Mouse (Mus musculus) monocyte, adult 59 days (primary cell): ENCODE data around the gene Tcl1b1. TPM values are rescaled to one million over a fixed set of nuclear protein-coding genes. Genes with fewer than 3 reads are reported as not detected.

ENCODE experiments used
- total RNA-seq, 2 experiments: library from RNA; stranded (reverse); gene quantifications; one replicate each; pipeline ENCODE4 v1.2.4; 2023

The Tcl1b1 gene
- not detected for total RNA-seq

DNA sequence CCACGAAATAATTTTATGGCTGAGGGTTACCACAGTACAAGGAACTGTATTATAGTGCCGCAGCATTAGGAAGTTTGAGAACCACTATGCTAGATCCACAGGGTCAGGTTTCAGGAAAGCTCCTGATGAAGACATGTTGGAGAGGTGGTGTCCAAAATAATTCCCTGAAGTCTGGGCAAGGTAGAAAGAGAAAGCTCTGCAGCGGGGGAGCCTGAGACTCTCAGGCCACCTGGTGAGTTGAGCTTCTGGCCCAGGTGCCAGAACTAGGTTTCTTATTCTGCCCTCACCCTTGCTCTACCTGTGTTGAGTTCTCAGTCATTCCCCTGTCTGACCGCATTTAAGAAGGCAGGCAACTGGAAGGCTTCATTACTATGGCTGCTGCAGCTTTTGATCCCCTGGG lies at the start of gene Tcl1b1:
Gene Tcl1b1, plus strand, starts transcription at position 301 of the 400 bp plus-strand sequence.

GRCm38 (mm10) chr12:105145714-105146113 lies 13.8 kb upstream of the Tcl1b1 start, which contains the start of gene Tcl1b2:
Gene Tcl1b2 (plus strand): TSS chr12:105146014.

GRCm38 (mm10) chr12:105176044-105176443 lies 16.6 kb downstream of the Tcl1b1 start, which contains the start of gene Tcl1b5:
Gene Tcl1b5 (plus strand): TSS chr12:105176344.

GRCm38 (mm10) chr12:105190743-105191142 lies 31.3 kb downstream of the Tcl1b1 start, which contains the start of gene Tcl1b3:
Gene Tcl1b3 (plus strand): TSS chr12:105191043.

DNA sequence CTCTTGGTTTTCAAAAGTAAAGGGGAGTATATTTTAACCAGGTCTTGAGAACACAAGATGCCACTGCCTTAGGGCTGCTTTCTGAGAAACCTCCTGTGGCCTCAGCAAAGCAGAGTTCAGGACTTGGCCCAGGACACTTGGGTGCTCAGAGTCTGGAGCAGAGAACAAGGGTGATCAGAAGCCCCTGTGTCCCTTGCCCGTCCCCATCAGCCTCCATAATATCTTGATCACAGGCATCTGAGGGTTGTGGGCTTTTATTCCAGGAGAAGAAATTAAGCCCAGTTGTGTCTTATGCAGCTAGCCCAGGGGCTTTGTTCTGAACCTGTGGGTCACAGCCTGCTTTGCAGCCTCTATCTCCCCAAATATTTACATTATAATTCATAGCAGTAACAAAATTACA lies 42.2 kb downstream of the Tcl1b1 start, which contains the start of gene Tcl1b4:
Gene Tcl1b4, plus strand, starts transcription at position 301 of the 400 bp plus-strand sequence.

Other genes with a start within 250 kb of the Tcl1b1 start
- gene Syne3, start 149.9 kb upstream of the Tcl1b1 start, total RNA-seq, result 10 to 100 TPM; 70.5 to 77.5 TPM
- gene Glrx5, start 127.0 kb upstream of the Tcl1b1 start, total RNA-seq, result 10 to 100 TPM; 23.9 to 24.0 TPM
- not detected for gene Tcl1b2, start 13.7 kb upstream of the Tcl1b1 start, total RNA-seq
- gene Tcl1b5, start 16.7 kb downstream of the Tcl1b1 start, total RNA-seq, result not detected
- not detected for gene Tcl1b3, start 31.4 kb downstream of the Tcl1b1 start, total RNA-seq
- gene Tcl1b4, start 42.3 kb downstream of the Tcl1b1 start, total RNA-seq, result not detected
- not detected for gene Tcl1, start 63.1 kb downstream of the Tcl1b1 start, total RNA-seq
- gene Tunar, start 174.2 kb downstream of the Tcl1b1 start, total RNA-seq, result not detected